Mouse (Mus musculus) erythroblast, adult 5-6 weeks (primary cell): ENCODE data around the gene Mut. TPM values are rescaled to one million over a fixed set of nuclear protein-coding genes. Genes with fewer than 3 reads are reported as not detected.
A peak's percentile ranks its signal among the peaks of the same experiment; 100 is the strongest.

Experiments used
- ATAC-seq: replicated peaks from 2 replicates; pipeline ENCODE4 v1.8.0; 2016; ENCODE audit warnings: moderate number of reproducible peaks, mild to moderate bottlenecking, moderate TSS enrichment, inconsistent platforms; ENCODE audit not compliant: poor library complexity, low FRiP score, severe bottlenecking
- total RNA-seq, 2 experiments: library from RNA; stranded (forward) in 1 of 2; stranded (reverse) in 1 of 2; fragments of 150-400 nt in 1 of 2; fragments of 200-764, 138-1000 nt in 1 of 2; gene quantifications; 2 replicates each; pipeline versions ENCODE4 v1.2.3 to v1.2.4; 2015 to 2017; ENCODE audit warnings: low replicate concordance in 2 of 2

Gene Mut
- total RNA-seq (2015; ENCODE audit: low replicate concordance) (9.0 and 10.0 TPM in 2 replicates), total RNA-seq (2017; ENCODE audit: low replicate concordance) (7.4 and 18.7 TPM in 2 replicates)

DNA sequence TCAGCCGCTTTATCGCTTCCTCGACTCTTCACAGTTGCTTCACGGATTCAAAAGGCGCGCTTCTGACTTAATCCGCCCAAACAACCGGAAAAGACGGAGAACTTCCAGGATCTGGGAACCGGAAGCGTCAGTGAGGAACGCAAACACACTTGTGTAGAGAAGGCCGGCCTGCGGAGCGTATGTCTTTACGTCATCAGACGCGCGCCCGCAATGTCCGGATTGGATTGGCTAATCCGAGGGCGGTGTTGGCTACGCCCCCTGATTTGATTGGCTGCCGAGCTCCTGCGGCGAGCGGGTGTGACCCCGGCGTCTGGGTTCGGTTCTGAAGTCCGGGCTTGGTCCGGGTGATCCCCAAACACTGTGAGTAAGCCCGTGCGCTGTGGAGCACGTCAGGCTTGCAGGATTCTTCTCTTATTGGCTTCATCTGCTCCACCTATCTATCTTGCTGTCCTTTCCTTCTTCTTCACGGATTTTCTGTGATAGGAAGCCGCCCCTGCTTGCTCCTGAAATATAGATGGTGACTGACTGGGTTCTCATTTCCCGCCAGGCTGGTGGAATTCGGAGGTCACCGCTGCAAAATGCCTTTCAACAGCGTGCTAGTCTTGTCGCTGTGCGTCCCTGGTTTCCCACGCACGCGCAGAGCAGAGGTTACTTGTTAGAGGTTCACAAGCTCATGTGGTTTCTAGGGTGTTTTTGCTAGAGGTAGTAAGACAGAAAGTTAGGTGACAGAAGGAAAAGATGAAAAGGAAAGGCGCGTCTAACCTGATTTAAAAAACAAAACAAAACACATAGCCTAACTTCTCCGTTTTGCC is at the start of gene Mut, which contains the start of gene Cenpq:
Mut (plus strand) TSS at position 266 of the 812 bp plus-strand sequence.
Cenpq (minus strand) TSS at position 628 of the 812 bp plus-strand sequence.
- ATAC-seq, result peak; percentile 98

DNA sequence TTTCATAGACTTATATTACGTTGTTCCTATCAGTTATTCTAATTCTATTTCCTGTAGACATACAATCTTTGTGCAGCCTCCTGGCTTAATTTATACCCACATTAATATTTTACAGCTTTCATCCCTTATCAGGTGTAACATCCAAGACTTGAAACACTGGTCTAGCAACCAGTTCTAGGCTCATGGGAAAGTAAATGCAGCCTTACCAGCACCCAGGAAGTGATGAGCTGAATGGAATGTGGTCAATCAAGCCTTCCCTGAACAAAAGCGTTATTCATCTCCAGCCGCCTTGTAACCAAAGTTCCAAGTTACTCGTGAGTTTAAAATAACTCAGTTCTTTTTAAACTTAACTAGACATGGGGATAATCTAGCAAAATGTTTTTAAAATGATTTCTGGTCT is 49.3 kb upstream of the Mut start:
- ATAC-seq, result no peak

GRCm38 (mm10) chr17:40887849-40888536 is 46.5 kb upstream of the Mut start:
- ATAC-seq, result no peak

DNA sequence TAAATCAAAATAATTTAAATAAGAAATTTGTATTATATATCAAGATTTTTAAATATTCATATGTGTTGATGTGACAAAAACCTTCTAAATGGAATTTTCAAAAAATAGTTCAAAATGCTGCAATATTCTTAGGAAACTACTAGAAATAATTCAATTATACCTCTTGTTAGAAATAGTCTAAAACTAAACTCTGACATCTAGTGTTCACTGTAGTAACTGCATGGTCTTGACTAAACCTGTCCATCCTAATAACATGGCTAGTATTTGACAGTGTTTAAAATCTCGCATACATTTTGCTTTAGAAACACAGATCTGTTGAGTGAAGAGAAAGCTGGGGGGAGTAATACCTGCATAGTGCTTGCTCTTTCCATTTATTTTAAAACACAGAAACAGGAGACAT is 37.6 kb upstream of the Mut start:
- ATAC-seq, result peak; percentile 64; the same call in 1 of the 2 replicates

GRCm38 (mm10) chr17:40899783-40900363 is 34.6 kb upstream of the Mut start:
- no peak for ATAC-seq

GRCm38 (mm10) chr17:40903345-40903744 is 31.1 kb upstream of the Mut start:
- ATAC-seq, result no peak

GRCm38 (mm10) chr17:40904056-40904597 is 30.4 kb upstream of the Mut start:
- ATAC-seq, result no peak

DNA sequence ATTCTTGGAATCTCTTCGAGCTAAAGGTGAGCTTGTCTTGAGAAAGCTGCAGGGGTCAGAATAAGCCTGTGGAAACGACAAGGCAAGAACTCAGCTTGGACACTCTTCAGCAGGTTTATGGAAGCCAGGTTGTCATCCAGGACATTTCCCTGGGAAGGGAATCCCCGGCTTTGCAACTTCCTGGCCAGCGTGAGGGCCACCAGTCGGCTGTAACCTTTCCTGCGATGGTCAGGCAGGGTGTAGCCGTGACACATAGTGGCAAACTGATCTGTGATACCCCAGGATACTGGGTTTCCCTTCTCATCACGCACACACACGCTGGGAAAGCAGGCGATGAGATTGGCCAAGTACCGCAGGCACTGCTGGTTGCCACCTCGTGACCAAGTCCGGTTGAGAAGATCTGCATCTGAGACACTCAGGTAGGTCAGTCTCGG is 29.7 kb upstream of the Mut start:
- no peak for ATAC-seq

- no peak for ATAC-seq
Observed at GRCm38 (mm10) chr17:40914250-40914649, 20.2 kb upstream of the Mut start, which contains the start of gene Glyatl3. TSS of gene Glyatl3 (minus strand) at chr17:40914350.

DNA sequence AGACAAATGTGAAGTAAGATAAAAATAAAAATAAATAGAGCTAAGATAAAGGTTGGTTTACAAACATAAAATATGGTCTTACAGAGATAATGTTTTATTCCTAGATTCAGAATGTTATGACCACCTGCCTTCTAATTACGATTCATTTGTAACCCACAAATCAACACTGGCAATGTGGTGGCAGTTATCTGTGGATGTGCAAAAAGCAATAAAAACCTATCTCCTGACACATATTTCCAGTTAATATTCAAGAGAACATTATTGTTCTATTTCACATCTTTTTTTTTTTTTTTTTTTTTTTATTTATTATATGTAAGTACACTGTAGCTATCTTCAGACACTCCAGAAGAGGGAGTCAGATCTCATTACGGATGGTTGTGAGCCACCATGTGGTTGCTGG is 19.0 kb upstream of the Mut start:
- ATAC-seq, result no peak

DNA sequence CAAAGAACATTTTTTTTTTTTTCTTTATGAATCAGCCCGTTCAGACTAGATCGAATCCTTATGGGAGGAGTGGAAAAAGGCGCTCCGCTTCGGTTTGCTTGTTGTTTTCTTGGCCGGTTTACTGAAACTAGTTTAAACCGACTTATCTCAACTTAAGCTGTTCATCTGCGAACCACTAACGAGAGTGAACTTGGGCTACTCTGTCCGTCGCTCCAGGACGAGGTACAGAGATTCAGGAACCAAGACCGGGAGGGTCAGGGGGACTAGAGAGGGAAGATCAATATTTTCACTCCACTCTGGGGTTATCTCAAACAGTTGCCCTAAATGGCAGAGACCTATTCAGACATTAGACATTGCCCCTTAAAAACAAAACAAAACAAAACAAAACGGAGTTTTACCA is 500 bp upstream of the Mut start:
- ATAC-seq, result peak; percentile 59

GRCm38 (mm10) chr17:40948518-40948917 is 14.0 kb downstream of the Mut start:
- ATAC-seq, result no peak

DNA sequence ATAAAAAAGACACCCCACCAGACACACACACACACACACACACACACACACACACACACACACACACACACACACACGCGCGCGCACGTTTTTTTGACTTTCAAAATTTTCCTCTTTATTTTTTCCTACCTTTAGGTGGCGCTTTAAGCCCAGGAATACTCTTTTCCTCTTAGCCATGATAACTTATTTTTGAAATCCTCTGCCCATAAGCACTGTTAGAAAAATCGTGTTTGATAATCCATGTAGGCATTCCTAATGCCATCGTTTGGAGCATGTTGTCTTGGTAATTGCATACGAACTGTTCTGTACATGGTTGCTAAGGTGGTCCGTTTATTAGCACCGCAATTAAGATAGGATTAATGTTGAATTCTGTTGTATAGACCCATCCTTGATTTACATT is 43.4 kb downstream of the Mut start:
- ATAC-seq, result no peak

DNA sequence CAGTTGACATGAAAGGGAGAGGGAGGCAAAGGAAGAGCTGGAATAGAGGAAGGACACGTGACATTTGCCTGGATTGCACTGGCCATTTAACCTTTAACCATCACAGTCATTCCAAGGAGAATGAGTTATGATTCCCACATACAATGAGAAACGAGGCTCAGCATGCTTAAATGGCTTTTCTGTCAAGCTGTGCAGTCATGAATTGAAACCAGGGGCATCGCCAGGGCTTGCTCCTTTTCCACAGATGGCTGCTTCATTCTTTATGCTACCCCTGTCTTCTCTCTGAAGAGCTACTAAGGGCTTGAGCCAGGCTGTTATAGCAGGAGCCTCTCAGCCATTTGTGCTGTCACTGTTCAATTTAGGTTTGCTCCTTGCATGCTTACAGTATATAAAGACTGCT is 57.6 kb downstream of the Mut start:
- no peak for ATAC-seq

Other genes with a start within 250 kb of the Mut start
- not detected in 2 replicates for gene Esp1, start 207.6 kb upstream of the Mut start, total RNA-seq (2015; ENCODE audit: low replicate concordance)
- not detected in 2 replicates for gene Esp1, start 207.6 kb upstream of the Mut start, total RNA-seq (2017; ENCODE audit: low replicate concordance)
- 1.0 TPM in 1 of 2 replicates, not detected in the other for gene Crisp2, start 127.7 kb upstream of the Mut start, total RNA-seq (2015; ENCODE audit: low replicate concordance)
- 3.7 and 5.9 TPM in 2 replicates for gene Crisp2, start 127.7 kb upstream of the Mut start, total RNA-seq (2017; ENCODE audit: low replicate concordance)
- gene Rhag, start 123.6 kb upstream of the Mut start, total RNA-seq (2015; ENCODE audit: low replicate concordance), result 918 and 923 TPM in 2 replicates
- 744 and 814 TPM in 2 replicates for gene Rhag, start 123.6 kb upstream of the Mut start, total RNA-seq (2017; ENCODE audit: low replicate concordance)
- gene 9130008F23Rik, start 54.1 kb upstream of the Mut start, total RNA-seq (2015; ENCODE audit: low replicate concordance), result 0.84 and 2.3 TPM in 2 replicates
- gene 9130008F23Rik, start 54.1 kb upstream of the Mut start, total RNA-seq (2017; ENCODE audit: low replicate concordance), result not detected in 2 replicates
- 5.4 TPM in 1 of 2 replicates, not detected in the other for gene Glyatl3, start 20.3 kb upstream of the Mut start, total RNA-seq (2015; ENCODE audit: low replicate concordance)
- not detected in 2 replicates for gene Glyatl3, start 20.3 kb upstream of the Mut start, total RNA-seq (2017; ENCODE audit: low replicate concordance)
- 22.5 and 42.4 TPM in 2 replicates for gene Cenpq, start 362 bp downstream of the Mut start, total RNA-seq (2015; ENCODE audit: low replicate concordance)
- gene Cenpq, start 362 bp downstream of the Mut start, total RNA-seq (2017; ENCODE audit: low replicate concordance), result 54.5 and 55.8 TPM in 2 replicates